Mouse (Mus musculus): Measurements from ENCODE around the gene Trip10. TPM values are rescaled to one million over a fixed set of nuclear protein-coding genes. Genes with fewer than 3 reads are reported as not detected.

The Trip10 gene
- polyA plus RNA-seq, 1 experiment = 35.6 TPM

DNA sequence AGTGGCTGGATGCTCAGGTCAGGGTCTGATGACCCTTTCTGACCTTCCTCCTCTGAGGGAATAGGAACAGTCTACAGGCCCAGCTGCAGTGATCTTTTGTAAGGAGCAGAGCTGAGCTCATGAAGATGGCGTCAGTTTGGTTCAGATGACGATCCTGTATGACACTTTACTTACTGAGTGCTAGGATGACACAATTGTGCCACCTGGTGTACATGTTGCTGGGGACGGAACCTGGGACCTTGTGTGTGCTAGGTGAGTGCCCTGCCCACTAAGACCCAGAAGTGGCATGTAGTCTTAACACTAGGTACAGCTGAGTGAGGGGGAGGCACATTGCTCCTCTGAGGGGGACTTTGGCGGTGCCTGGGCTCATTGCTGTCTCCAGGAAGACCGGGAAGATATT lies 34.7 kb downstream of the Trip10 start:
- peak; percentile 27; the same call in 1 of the 2 replicates for TF ChIP-seq CTCF (conservative IDR thresholded peaks at IDR 0.05; ENCODE audit: insufficient read depth, insufficient read length, low read depth, low read length)
- TF ChIP-seq POLR2A (IDR thresholded peaks at IDR 0.05; ENCODE audit: low read depth, low read length) = no peak
- Histone ChIP-seq H3K27me3 (replicated peaks; ENCODE audit: control insufficient read depth, insufficient read depth, low read length) (no peaks in the 10 kb centered on the region), H3K36me3 (ENCODE audit: control insufficient read depth, insufficient read depth, low read length) (no peaks in the 10 kb centered on the region), H3K4me3 (ENCODE audit: insufficient read depth, low read depth, low read length) (no peak overlapping the region), H3K27ac (ENCODE audit: insufficient read depth, low read depth, low read length) (no peak overlapping the region), H3K4me1 (ENCODE audit: control insufficient read depth, insufficient read depth, low read length) (no peaks in the 10 kb centered on the region)
- 69% methylated on average over 5 of the region's 5 CpGs for WGBS
- no peak for DNase-seq

DNA sequence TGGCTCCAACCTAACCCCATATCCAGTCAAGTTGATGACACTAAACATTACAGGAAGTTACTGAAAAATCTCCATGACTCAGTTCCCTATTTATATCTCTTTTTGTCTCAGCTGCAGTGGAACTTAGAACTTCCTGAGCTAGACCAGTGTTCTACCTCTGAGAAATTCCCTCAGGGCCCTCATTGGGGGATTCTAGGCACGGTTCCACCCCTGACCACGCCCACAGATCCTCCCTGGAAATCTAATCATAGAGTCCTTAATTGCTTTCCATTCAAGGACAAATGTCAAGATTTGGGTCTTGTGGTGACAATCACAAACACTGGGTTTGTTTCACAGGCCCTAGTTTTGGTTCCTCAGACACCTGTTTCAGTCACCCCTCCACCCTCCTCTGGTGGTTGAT lies 35.8 kb downstream of the Trip10 start:
- H3K27ac ChIP-seq (ENCODE audit: insufficient read depth, low read depth, low read length) = no peak overlapping the region
- H3K36me3 ChIP-seq (ENCODE audit: control insufficient read depth, insufficient read depth, low read length) = no peaks in the 10 kb centered on the region
- H3K4me3 ChIP-seq (ENCODE audit: insufficient read depth, low read depth, low read length) = no peak overlapping the region
- TF ChIP-seq CTCF (conservative IDR thresholded peaks at IDR 0.05; ENCODE audit: insufficient read depth, insufficient read length, low read depth, low read length) = no peak
- TF ChIP-seq POLR2A (IDR thresholded peaks at IDR 0.05; ENCODE audit: low read depth, low read length) = no peak
- 38% methylated on average over 2 of the region's 2 CpGs for WGBS
- H3K4me1 ChIP-seq (ENCODE audit: control insufficient read depth, insufficient read depth, low read length) = no peaks in the 10 kb centered on the region
- no peaks in the 10 kb centered on the region for H3K27me3 ChIP-seq (replicated peaks; ENCODE audit: control insufficient read depth, insufficient read depth, low read length)
- DNase-seq = peak; percentile 10

DNA sequence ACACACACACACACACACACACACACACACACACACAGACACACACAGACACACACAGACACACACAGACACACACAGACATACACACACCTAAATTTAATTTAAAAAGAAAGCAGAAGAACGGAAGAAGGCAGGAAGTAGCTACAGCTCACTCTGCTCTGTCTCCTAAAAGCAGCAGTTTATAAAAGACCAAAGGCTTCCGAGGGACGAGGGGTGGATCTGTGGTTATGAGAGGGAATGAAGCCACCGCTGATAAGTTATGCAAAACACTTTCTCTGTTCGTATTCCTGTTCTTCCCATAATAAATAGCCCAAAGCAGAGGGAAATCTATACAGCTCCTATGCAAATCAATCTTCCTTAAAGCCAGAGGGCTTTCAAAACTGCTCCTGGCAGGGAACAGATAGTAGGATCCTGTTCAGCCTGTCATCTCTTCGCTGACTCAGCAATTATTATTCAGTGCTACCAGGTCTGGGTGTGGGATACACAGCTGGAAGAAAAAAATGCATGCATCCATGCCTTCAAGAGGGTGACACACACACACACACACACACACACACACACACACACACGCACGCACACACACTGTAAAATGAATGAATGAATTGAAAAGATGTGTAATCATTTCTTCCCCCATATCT lies 37.6 kb downstream of the Trip10 start:
- Histone ChIP-seq H3K27ac (ENCODE audit: insufficient read depth, low read depth, low read length) (no peak overlapping the region), H3K4me1 (ENCODE audit: control insufficient read depth, insufficient read depth, low read length) (no peaks in the 10 kb centered on the region)

DNA sequence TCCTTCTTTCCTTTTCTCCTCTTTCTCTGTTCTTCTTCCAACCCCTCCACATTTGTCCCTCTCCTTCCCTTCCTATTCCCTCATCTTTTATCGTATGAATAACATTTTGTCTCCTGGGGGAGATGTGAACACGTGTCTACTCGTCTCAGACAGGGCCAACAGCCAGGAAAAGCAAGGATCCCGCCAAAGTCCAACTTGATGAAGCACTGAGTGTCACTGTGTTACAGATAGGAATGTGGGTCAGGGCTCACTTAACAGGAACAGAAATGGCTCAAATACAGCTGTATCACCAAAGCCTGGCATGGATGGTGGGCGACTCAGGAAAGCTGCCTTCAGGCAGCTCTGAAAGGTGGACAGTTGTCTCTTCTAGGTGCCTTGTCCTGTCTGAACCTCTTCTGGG lies 40.0 kb downstream of the Trip10 start:
- 61% methylated on average over 5 of the region's 5 CpGs for WGBS
- no peaks in the 10 kb centered on the region for H3K27me3 ChIP-seq (replicated peaks; ENCODE audit: control insufficient read depth, insufficient read depth, low read length)
- no peak for TF ChIP-seq CTCF (conservative IDR thresholded peaks at IDR 0.05; ENCODE audit: insufficient read depth, insufficient read length, low read depth, low read length)
- no peak for TF ChIP-seq POLR2A (IDR thresholded peaks at IDR 0.05; ENCODE audit: low read depth, low read length)
- no peak overlapping the region for H3K27ac ChIP-seq (ENCODE audit: insufficient read depth, low read depth, low read length)
- H3K4me3 ChIP-seq (ENCODE audit: insufficient read depth, low read depth, low read length) = no peak overlapping the region
- no peaks in the 10 kb centered on the region for H3K4me1 ChIP-seq (ENCODE audit: control insufficient read depth, insufficient read depth, low read length)
- H3K36me3 ChIP-seq (ENCODE audit: control insufficient read depth, insufficient read depth, low read length) = no peaks in the 10 kb centered on the region
- no peak for DNase-seq

More for the DNA sequence above, 37.6 kb downstream of the Trip10 start:
- Histone ChIP-seq H3K36me3 (ENCODE audit: control insufficient read depth, insufficient read depth, low read length) (no peaks in the 10 kb centered on the region), H3K4me3 (ENCODE audit: insufficient read depth, low read depth, low read length) (no peak overlapping the region), H3K27me3 (replicated peaks; ENCODE audit: control insufficient read depth, insufficient read depth, low read length) (no peaks in the 10 kb centered on the region)
- no peak for DNase-seq
- TF ChIP-seq POLR2A (IDR thresholded peaks at IDR 0.05; ENCODE audit: low read depth, low read length) = no peak
- no peak for TF ChIP-seq CTCF (conservative IDR thresholded peaks at IDR 0.05; ENCODE audit: insufficient read depth, insufficient read length, low read depth, low read length)
- 61% methylated on average over 8 of the region's 8 CpGs for WGBS

DNA sequence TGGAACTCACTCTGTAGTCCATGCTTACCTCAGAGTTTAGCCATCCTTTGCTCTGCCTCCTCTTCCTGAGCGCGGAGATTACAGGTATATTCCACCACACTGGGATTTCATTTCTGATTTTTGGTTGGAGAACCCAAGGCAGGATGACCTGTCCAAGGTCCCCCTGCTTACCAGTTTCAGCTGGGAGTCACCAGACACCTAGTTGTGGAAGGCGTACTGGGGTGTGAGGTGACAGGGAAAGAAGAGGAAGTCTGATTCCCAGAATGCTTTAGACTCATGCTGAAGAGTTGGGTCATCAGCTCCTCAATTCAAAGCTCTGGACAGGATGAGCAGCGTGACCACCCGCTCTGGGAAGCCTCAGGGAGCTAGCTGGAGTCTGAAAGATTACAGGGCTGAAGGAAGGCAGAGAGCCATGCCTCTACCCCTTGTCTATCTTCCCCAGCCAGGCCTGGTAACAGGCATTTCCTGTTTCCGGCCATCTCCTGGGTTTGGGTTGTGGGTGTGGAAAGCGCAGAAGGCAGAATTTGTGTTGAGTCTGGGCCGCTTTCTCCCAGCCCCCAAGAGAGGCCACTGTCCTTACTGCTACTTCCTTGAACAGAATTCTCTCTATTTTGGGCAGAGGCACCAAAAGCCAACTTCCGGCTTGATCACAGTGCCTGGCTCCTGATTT lies 40.9 kb downstream of the Trip10 start:
- Histone ChIP-seq H3K36me3 (ENCODE audit: control insufficient read depth, insufficient read depth, low read length) (no peaks in the 10 kb centered on the region), H3K4me1 (ENCODE audit: control insufficient read depth, insufficient read depth, low read length) (no peaks in the 10 kb centered on the region), H3K27me3 (replicated peaks; ENCODE audit: control insufficient read depth, insufficient read depth, low read length) (no peaks in the 10 kb centered on the region), H3K4me3 (ENCODE audit: insufficient read depth, low read depth, low read length) (no peak overlapping the region), H3K27ac (ENCODE audit: insufficient read depth, low read depth, low read length) (no peak overlapping the region)
- DNase-seq = peak; percentile 12
- 77% methylated on average over 9 of the region's 9 CpGs for WGBS
- no peak for TF ChIP-seq POLR2A (IDR thresholded peaks at IDR 0.05; ENCODE audit: low read depth, low read length)
- TF ChIP-seq CTCF (conservative IDR thresholded peaks at IDR 0.05; ENCODE audit: insufficient read depth, insufficient read length, low read depth, low read length) = no peak

DNA sequence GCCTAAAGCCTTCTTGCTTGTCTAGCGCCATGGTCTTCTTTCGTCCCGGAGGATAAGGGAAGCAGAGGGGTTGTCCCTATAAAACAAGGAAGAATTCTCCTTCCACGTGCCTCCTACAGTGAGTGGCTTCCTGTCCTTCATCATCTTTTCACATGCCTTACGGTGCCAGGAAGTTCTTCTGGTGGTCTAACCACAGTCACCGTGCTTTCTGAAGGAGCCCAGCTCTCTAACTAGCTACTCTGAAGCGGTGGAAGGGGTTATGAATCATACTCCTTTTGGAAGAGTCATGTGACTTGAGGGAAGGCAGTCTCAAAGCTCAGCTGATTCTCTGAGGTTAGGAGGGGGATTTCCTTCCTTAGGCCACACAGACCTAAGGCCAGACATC lies 41.4 kb downstream of the Trip10 start:
- Histone ChIP-seq H3K27me3 (replicated peaks; ENCODE audit: control insufficient read depth, insufficient read depth, low read length) (no peaks in the 10 kb centered on the region), H3K4me3 (ENCODE audit: insufficient read depth, low read depth, low read length) (no peak overlapping the region), H3K27ac (ENCODE audit: insufficient read depth, low read depth, low read length) (no peak overlapping the region), H3K36me3 (ENCODE audit: control insufficient read depth, insufficient read depth, low read length) (no peaks in the 10 kb centered on the region), H3K4me1 (ENCODE audit: control insufficient read depth, insufficient read depth, low read length) (no peaks in the 10 kb centered on the region)
- TF ChIP-seq CTCF (conservative IDR thresholded peaks at IDR 0.05; ENCODE audit: insufficient read depth, insufficient read length, low read depth, low read length) = no peak
- no peak for TF ChIP-seq POLR2A (IDR thresholded peaks at IDR 0.05; ENCODE audit: low read depth, low read length)
- WGBS = 76% methylated on average over 7 of the region's 7 CpGs
- no peak for DNase-seq

DNA sequence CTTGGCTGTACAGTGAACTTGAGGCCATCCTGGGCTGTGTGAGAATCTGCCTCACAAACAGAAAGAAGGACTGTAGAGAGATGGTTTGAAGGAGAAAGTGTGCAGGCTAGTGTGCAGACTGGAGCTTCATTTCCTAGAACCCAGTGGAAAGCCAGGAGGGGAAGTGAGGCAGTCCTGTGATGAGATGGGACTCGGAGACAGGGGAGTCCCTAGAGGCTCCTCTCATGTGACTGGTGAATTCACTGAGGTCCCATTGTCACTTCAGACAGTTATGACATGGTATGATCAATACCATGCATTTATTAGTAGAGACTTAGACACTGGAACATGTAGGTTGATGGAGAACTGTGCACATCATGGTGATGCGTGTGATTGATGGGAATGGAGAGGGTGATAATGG lies 43.0 kb downstream of the Trip10 start:
- no peak for TF ChIP-seq POLR2A (IDR thresholded peaks at IDR 0.05; ENCODE audit: low read depth, low read length)
- Histone ChIP-seq H3K4me1 (ENCODE audit: control insufficient read depth, insufficient read depth, low read length) (no peaks in the 10 kb centered on the region), H3K36me3 (ENCODE audit: control insufficient read depth, insufficient read depth, low read length) (no peaks in the 10 kb centered on the region), H3K27ac (ENCODE audit: insufficient read depth, low read depth, low read length) (no peak overlapping the region), H3K4me3 (ENCODE audit: insufficient read depth, low read depth, low read length) (no peak overlapping the region), H3K27me3 (replicated peaks; ENCODE audit: control insufficient read depth, insufficient read depth, low read length) (no peaks in the 10 kb centered on the region)
- WGBS = 93% methylated on average over 2 of the region's 2 CpGs
- DNase-seq = no peak

Measured in kidney, adult 2 months (tissue).